Mouse (Mus musculus) liver, postnatal 0 days (tissue): Measurements from ENCODE around the gene H2-T24. TPM values are rescaled to one million over a fixed set of nuclear protein-coding genes. Genes with fewer than 3 reads are reported as not detected.
"Not testable (repeated sequence)": the region's sequence is repeated elsewhere in the genome, so short reads cannot be mapped to it uniquely, and the experiment has no call there.

Experiments used
- ATAC-seq: fragments of 200-750 bp; cut with Nextera tagmentation; 2 replicates; pipeline ENCODE4 v1.8.0; 2017; ENCODE audit warnings: mild to moderate bottlenecking, moderate library complexity
- DNase-seq: peaks from one replicate; pipeline ENCODE4 v3.0.0-alpha.2; 2016
- H3K27ac ChIP-seq: fragments of 300-500 bp; sonication (generic); 2 replicates; pipeline ENCODE4 v1.5.1; 2014; ENCODE audit warnings: antibody characterized with exemption, moderate library complexity, mild to moderate bottlenecking, low read depth
- H3K27me3 ChIP-seq: fragments of 300-500 bp; sonication (generic); 2 replicates; pipeline ENCODE4 v1.6.1; 2014; ENCODE audit warnings: low read length, control low read depth, mixed read lengths; ENCODE audit not compliant: insufficient read depth
- H3K36me3 ChIP-seq: fragments of 300-500 bp; sonication (generic); replicated peaks from 2 replicates; pipeline ENCODE4 v1.6.1; 2014; ENCODE audit warnings: mild to moderate bottlenecking, control low read depth, low read length, moderate library complexity, mixed read lengths; ENCODE audit not compliant: insufficient read depth
- H3K4me1 ChIP-seq: fragments of 300-500 bp; sonication (generic); 2 replicates; pipeline ENCODE4 v1.6.1; 2014; ENCODE audit warnings: antibody characterized with exemption, mild to moderate bottlenecking, control low read depth; ENCODE audit not compliant: insufficient read depth
- H3K4me2 ChIP-seq: fragments of 300-500 bp; sonication (generic); 2 replicates; pipeline ENCODE4 v1.6.1; 2014; ENCODE audit warnings: low read depth, mild to moderate bottlenecking, low read length, moderate library complexity, mixed read lengths
- H3K4me3 ChIP-seq: fragments of 300-500 bp; sonication (generic); 2 replicates; pipeline ENCODE4 v1.5.1; 2014; ENCODE audit warnings: low read depth, low read length
- H3K9ac ChIP-seq: fragments of 300-500 bp; sonication (generic); replicated peaks from 2 replicates; pipeline ENCODE4 v1.6.1; 2014; ENCODE audit warnings: mild to moderate bottlenecking, moderate library complexity
- H3K9me3 ChIP-seq: fragments of 300-500 bp; sonication (generic); 2 replicates; pipeline ENCODE4 v1.6.1; 2016; ENCODE audit warnings: mild to moderate bottlenecking, control low read depth, low read length, mixed read lengths
- CTCF ChIP-seq: sonication (generic); IDR thresholded peaks from 2 replicates; pipeline ENCODE4 v1.5.1; 2016; ENCODE audit warnings: antibody characterized with exemption, low read depth
- EP300 ChIP-seq: IDR thresholded peaks from 2 replicates; pipeline ENCODE4 v1.6.1; 2016; ENCODE audit warnings: antibody characterized with exemption, low read depth, mild to moderate bottlenecking
- WGBS: fragments of 180-500 bp; shearing (Covaris S2); extraction: QIAGEN DNeasy Blood & Tissue Kit; methylation state at CpG from one replicate; pipeline ENCODE4 v1.1.7; 2014; ENCODE audit not compliant: insufficient replicate concordance; 5-methylcytosine and 5-hydroxymethylcytosine counted together
- polyA plus RNA-seq: library from polyadenylated mRNA; unstranded; fragments of >200 nt; fragmentation: Nextera tagmentation; extraction: Ambion mirVana; gene quantifications from 2 replicates; pipeline ENCODE4 v1.2.1, GENCODE M21; 2015

H2-T24 gene
- polyA plus RNA-seq, 1 experiment from 2014 or later: 4.6 TPM

GRCm38 (mm10) chr17:36030046-36030702 lies 9.8 kb upstream of the H2-T24 start:
- not testable (repeated sequence) for H3K36me3 ChIP-seq, H3K9me3 ChIP-seq, H3K9ac ChIP-seq, H3K27me3 ChIP-seq, H3K4me3 ChIP-seq
- 67% methylated on average over 1 of the region's 4 CpGs for WGBS
- DNase-seq (peak; percentile 37), ATAC-seq (peak; percentile 26)
- 0 out of 2 replicates have a peak overlapping the region, but pooled peaks have one; percentile 29 for H3K27ac ChIP-seq
- TF ChIP-seq EP300: peak; percentile 72
- H3K4me2 ChIP-seq: 0 out of 2 replicates have a peak overlapping the region, but pooled peaks have one; percentile 26
- peaks cover 18% of the 10 kb centered on the region for H3K4me1 ChIP-seq

GRCm38 (mm10) chr17:36028879-36029619 lies 8.7 kb upstream of the H2-T24 start:
- ATAC-seq (no peak), DNase-seq (no peak)
- Histone ChIP-seq H3K9me3 (no peaks in the 10 kb centered on the region), H3K4me3 (no peak overlapping the region), H3K4me2 (no peak overlapping the region), H3K9ac (no peak overlapping the region), H3K36me3 (no peaks in the 10 kb centered on the region), H3K27ac (no peak overlapping the region), H3K27me3 (no peaks in the 10 kb centered on the region), H3K4me1 (peaks cover 27% of the 10 kb centered on the region)
- TF ChIP-seq EP300 (no peak), CTCF (no peak)
- 89% methylated on average over 7 of the region's 7 CpGs for WGBS

DNA sequence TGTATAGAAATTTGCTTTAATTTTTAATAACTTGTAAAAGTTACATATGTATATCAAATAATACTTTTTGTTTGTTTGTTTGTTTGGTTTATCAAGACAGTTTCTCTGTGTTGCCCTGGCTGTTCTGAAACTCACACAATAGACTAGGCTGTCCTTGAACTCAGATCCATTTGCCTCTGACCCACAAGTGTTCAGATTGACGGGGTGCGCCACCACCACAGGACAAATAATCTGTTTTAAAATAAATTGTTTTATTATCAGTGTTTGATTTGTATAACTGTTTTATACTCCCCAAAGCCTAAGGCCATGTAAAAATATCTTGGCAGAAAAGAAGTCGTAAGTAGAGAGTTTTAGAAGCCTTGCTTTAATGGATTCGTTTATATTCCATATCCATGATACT lies 7.3 kb upstream of the H2-T24 start:
- DNase-seq (no peak), ATAC-seq (no peak)
- Histone ChIP-seq H3K27me3 (no peaks in the 10 kb centered on the region), H3K9ac (no peak overlapping the region), H3K27ac (no peak overlapping the region), H3K36me3 (no peaks in the 10 kb centered on the region), H3K4me1 (peaks cover 40% of the 10 kb centered on the region), H3K4me2 (no peak overlapping the region), H3K9me3 (no peaks in the 10 kb centered on the region), H3K4me3 (no peak overlapping the region)
- 88% methylated on average over 4 of the region's 4 CpGs for WGBS
- TF ChIP-seq CTCF: no peak
- TF ChIP-seq EP300: no peak

DNA sequence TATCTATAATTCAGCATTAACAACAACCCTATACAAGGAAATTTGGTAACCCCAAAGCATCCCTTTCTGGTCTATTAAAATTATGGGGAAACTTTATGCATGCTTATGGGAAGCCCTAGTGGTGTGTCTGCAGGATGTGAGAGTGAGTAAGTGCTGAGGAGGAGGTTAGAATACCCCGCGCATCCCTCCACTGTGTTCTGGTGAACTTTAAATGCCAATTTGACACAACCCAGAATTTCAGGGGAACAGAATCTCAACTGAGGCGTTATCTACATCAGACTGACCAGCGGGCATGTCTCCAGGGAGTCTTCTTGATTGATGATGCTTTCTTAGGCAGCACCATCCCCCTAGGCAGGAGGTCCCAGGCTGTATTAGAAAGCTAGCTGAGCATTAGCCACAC lies 5.5 kb upstream of the H2-T24 start:
- no peaks in the 10 kb centered on the region for H3K9me3 ChIP-seq
- TF ChIP-seq EP300 (no peak), CTCF (no peak)

DNA sequence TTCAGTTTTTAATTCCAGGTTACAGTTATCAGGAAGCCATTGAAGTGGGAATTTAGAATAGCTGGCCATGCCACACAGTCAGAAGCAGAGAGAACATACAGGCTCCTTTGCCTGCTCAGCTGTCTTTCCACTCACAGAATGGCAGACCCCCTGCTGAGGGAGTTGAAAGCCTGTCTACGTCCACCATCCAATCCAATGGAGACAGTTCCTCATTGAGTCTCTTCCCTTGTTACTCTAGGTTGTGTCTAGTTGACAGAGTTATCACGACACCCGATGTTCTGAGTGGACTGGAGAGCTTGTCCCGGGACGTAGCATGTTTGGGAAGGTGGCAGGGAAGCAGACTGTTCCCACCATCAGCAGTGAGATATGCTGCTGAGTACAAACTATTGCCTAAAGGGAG lies 4.8 kb upstream of the H2-T24 start:
- no peak for DNase-seq
- no peaks in the 10 kb centered on the region for H3K27me3 ChIP-seq
- WGBS: 73% methylated on average over 5 of the region's 5 CpGs
- H3K4me3 ChIP-seq: no peak overlapping the region
- no peak overlapping the region for H3K27ac ChIP-seq
- H3K36me3 ChIP-seq: no peaks in the 10 kb centered on the region
- no peak for ATAC-seq
- TF ChIP-seq CTCF: no peak
- no peak for TF ChIP-seq EP300
- no peaks in the 10 kb centered on the region for H3K9me3 ChIP-seq
- peaks cover 34% of the 10 kb centered on the region for H3K4me1 ChIP-seq
- no peak overlapping the region for H3K9ac ChIP-seq
- no peak overlapping the region for H3K4me2 ChIP-seq

More for the DNA sequence above, 5.5 kb upstream of the H2-T24 start:
- ATAC-seq (no peak), DNase-seq (no peak)
- H3K36me3 ChIP-seq: no peaks in the 10 kb centered on the region
- no peak overlapping the region for H3K27ac ChIP-seq
- no peaks in the 10 kb centered on the region for H3K27me3 ChIP-seq
- no peak overlapping the region for H3K4me2 ChIP-seq
- 85% methylated on average over 4 of the region's 4 CpGs for WGBS
- H3K4me1 ChIP-seq: peaks cover 41% of the 10 kb centered on the region
- no peak overlapping the region for H3K4me3 ChIP-seq
- H3K9ac ChIP-seq: no peak overlapping the region
